Mouse (Mus musculus): ENCODE measurements around the gene Brpf3. TPM values are rescaled to one million over a fixed set of nuclear protein-coding genes. Genes with fewer than 3 reads are reported as not detected.

Gene Brpf3
- polyA plus RNA-seq, 1 experiment from 2014 or later, result 12.9 TPM

DNA sequence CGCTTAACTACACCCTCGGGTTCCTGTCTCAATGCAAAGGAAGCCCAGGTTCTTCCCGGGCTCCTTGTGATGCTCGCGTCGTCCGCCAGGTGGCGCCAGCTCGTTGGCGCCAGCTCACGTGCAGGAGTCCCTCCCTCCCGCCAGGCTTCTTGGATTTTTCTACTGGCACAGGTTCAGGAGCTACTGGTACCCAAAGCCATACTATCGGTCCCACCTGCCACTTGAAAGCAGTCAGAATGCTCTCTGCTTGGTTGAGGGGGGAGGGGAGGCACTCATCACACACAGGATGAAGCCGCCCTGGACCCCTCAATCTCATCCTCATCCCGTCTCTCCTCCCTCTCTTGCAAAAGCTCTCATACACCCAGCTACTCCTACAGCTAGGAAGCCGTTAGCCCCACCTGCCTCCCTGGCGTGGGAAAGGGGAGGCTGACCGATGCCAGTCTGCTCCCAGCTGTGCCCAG is 79.1 kb downstream of the Brpf3 start:
- H3K36me3 ChIP-seq (ENCODE audit: control insufficient read depth, insufficient read depth, low read length), result no peaks in the 10 kb centered on the region
- peak; percentile 14; the same call in 1 of the 2 replicates for ATAC-seq (replicated peaks; ENCODE audit: low FRiP score, low TSS enrichment, low read depth)
- DNase-seq (ENCODE audit: low spot score), result peak; percentile 95
- H3K4me1 ChIP-seq (replicated peaks; ENCODE audit: control insufficient read depth, insufficient read depth, low read length), result peaks cover 14% of the 10 kb centered on the region
- H3K4me2 ChIP-seq (ENCODE audit: low read length), result 0 out of 2 replicates have a peak overlapping the region, but pooled peaks have one; percentile 16
- 8% methylated on average over 18 of the region's 18 CpGs for WGBS
- no peak overlapping the region for H3K4me3 ChIP-seq (ENCODE audit: low read depth, low read length)
- H3K9me3 ChIP-seq (ENCODE audit: control insufficient read depth, low read length), result no peaks in the 10 kb centered on the region
- no peaks in the 10 kb centered on the region for H3K27me3 ChIP-seq (replicated peaks; ENCODE audit: control insufficient read depth, insufficient read depth, low read length)
- no peak overlapping the region for H3K27ac ChIP-seq (ENCODE audit: low read depth)
- H3K9ac ChIP-seq (ENCODE audit: low read length), result no peak overlapping the region

DNA sequence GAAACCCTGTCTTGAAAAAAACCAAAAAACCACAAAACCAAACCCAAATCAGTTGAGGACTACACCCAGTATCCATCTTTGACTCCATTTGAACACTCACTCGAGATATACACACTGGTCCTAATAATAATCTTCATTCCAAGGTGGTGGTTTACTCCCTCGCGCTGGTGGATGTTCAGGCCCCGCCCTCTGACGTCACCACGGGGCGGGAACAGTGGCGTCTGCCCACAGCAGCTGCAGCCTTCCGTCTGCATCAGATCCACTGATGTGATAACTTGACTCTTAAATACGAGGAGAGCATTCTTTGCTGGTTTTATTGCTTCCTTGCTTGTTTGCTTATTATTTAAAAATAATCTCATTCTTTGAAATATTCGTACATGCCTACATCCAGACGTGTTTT is 81.4 kb downstream of the Brpf3 start:
- Histone ChIP-seq H3K4me3 (ENCODE audit: low read depth, low read length) (no peak overlapping the region), H3K36me3 (ENCODE audit: control insufficient read depth, insufficient read depth, low read length) (no peaks in the 10 kb centered on the region), H3K27ac (ENCODE audit: low read depth) (no peak overlapping the region), H3K4me1 (replicated peaks; ENCODE audit: control insufficient read depth, insufficient read depth, low read length) (peaks cover 9% of the 10 kb centered on the region), H3K9me3 (ENCODE audit: control insufficient read depth, low read length) (no peaks in the 10 kb centered on the region), H3K27me3 (replicated peaks; ENCODE audit: control insufficient read depth, insufficient read depth, low read length) (no peaks in the 10 kb centered on the region), H3K9ac (ENCODE audit: low read length) (no peak overlapping the region), H3K4me2 (ENCODE audit: low read length) (peak overlapping the region; percentile 22; the same call in 1 of the 2 replicates)
- no peak; the same call in 1 of the 2 replicates for ATAC-seq (replicated peaks; ENCODE audit: low FRiP score, low TSS enrichment, low read depth)
- DNase-seq (ENCODE audit: low spot score), result peak; percentile 77
- WGBS, result 3% methylated on average over 12 of the region's 12 CpGs

DNA sequence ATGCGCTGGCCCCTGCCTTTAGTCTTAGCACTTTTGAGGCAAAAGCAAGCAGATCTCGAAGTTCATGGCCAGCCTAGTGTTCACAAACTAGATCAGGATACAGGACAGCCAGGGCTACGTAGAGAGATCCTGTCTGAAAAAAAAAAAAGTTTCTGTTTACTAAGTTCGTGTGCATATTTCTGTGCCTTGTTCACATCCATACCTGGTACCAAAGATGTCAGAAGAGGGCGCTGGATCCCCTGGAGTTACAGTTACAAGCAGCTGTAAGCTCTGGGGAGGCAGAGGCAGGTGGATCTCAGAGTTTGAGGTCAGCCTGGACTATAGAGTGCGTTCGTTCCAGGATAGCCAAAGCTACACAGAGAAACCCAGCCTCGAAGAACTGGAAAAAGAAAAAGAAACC is 81.9 kb downstream of the Brpf3 start:
- Histone ChIP-seq H3K9ac (ENCODE audit: low read length) (no peak overlapping the region), H3K4me2 (ENCODE audit: low read length) (peak overlapping the region; percentile 22; the same call in 1 of the 2 replicates), H3K4me3 (ENCODE audit: low read depth, low read length) (no peak overlapping the region), H3K27me3 (replicated peaks; ENCODE audit: control insufficient read depth, insufficient read depth, low read length) (no peaks in the 10 kb centered on the region), H3K4me1 (replicated peaks; ENCODE audit: control insufficient read depth, insufficient read depth, low read length) (peaks cover 9% of the 10 kb centered on the region), H3K9me3 (ENCODE audit: control insufficient read depth, low read length) (no peaks in the 10 kb centered on the region), H3K27ac (ENCODE audit: low read depth) (no peak overlapping the region), H3K36me3 (ENCODE audit: control insufficient read depth, insufficient read depth, low read length) (no peaks in the 10 kb centered on the region)
- ATAC-seq (replicated peaks; ENCODE audit: low FRiP score, low TSS enrichment, low read depth), result no peak
- WGBS, result 49% methylated on average over 8 of the region's 8 CpGs
- no peak for DNase-seq (ENCODE audit: low spot score)

DNA sequence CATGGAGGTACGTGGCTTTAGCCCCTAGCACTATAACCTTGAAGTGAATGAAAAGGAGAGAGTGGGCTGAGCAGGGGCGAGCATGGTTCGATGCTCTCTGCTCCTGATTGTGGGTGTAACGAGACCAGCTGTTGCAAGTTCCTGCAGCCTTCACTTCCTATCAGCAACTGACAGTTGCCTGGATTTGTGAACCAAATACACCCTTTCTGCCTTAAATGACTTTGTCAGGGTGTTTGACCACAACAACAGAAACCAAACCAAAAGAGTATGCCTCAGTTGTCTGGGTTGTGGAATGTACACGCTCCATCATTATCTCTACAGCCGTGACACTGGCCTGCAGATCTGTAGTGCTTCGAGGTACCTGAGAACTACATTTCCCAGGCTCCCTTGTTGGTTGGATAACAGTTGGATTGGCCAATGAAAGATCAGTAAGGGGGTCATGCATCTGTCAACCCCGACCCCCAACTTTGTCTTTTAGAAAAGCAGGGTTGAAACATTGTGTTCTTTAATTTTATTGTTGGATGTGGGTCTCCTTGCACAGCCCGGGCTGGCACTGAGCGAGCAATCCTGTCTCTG is 83.1 kb downstream of the Brpf3 start:
- no peak overlapping the region for H3K9ac ChIP-seq (ENCODE audit: low read length)
- no peak for ATAC-seq (replicated peaks; ENCODE audit: low FRiP score, low TSS enrichment, low read depth)
- peaks cover 9% of the 10 kb centered on the region for H3K4me1 ChIP-seq (replicated peaks; ENCODE audit: control insufficient read depth, insufficient read depth, low read length)
- no peaks in the 10 kb centered on the region for H3K36me3 ChIP-seq (ENCODE audit: control insufficient read depth, insufficient read depth, low read length)
- H3K27me3 ChIP-seq (replicated peaks; ENCODE audit: control insufficient read depth, insufficient read depth, low read length), result no peaks in the 10 kb centered on the region
- DNase-seq (ENCODE audit: low spot score), result no peak
- H3K4me2 ChIP-seq (ENCODE audit: low read length), result no peak overlapping the region
- no peak overlapping the region for H3K27ac ChIP-seq (ENCODE audit: low read depth)
- 77% methylated on average over 10 of the region's 10 CpGs for WGBS
- H3K4me3 ChIP-seq (ENCODE audit: low read depth, low read length), result no peak overlapping the region
- H3K9me3 ChIP-seq (ENCODE audit: control insufficient read depth, low read length), result no peaks in the 10 kb centered on the region

DNA sequence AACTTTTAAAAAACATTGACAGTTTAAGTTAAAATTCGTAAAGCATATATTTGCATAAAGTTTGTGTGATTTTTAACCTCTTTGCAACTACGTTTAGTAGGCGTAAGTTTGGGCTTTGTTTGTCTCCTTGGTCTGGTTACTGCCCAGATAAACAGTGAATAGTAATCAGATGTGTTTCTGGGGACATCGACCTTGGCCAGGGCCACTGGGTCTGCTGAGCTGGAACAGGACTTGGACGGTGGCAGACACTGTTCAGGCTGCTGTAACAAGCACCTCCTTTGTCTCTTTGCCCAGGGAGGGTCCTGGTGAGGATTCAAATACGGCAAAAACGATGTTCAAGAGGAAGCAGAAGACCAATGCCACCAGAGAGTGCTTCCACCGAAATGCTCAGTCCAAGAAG is 84.3 kb downstream of the Brpf3 start:
- WGBS, result 83% methylated on average over 8 of the region's 8 CpGs
- Histone ChIP-seq H3K4me1 (replicated peaks; ENCODE audit: control insufficient read depth, insufficient read depth, low read length) (peaks cover 9% of the 10 kb centered on the region), H3K4me3 (ENCODE audit: low read depth, low read length) (no peak overlapping the region), H3K36me3 (ENCODE audit: control insufficient read depth, insufficient read depth, low read length) (no peaks in the 10 kb centered on the region), H3K9ac (ENCODE audit: low read length) (no peak overlapping the region), H3K27ac (ENCODE audit: low read depth) (no peak overlapping the region), H3K9me3 (ENCODE audit: control insufficient read depth, low read length) (0 out of 2 replicates have a peak, but pooled peaks cover 5% of the 10 kb centered on the region), H3K27me3 (replicated peaks; ENCODE audit: control insufficient read depth, insufficient read depth, low read length) (no peaks in the 10 kb centered on the region), H3K4me2 (ENCODE audit: low read length) (no peak overlapping the region)
- no peak for DNase-seq (ENCODE audit: low spot score)
- no peak for ATAC-seq (replicated peaks; ENCODE audit: low FRiP score, low TSS enrichment, low read depth)

DNA sequence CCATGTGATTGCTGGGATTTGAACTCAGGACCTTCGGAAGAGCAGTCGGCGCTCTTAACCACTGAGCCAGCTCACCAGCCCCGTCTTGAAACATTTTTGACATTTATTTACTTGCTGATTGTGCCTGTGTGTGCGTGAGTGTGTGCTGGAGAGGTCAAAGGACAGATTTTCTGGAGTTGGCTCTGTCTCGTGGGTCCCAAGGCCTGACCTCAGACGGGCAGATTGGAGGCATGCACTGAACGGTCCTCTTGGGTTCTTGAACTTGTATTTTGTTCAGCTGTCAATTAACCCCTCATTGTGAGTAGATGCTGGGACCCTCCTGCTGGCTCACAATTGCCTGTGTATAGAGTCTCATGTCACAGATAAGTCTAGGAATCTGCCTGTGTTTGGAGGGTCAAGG is 85.4 kb downstream of the Brpf3 start:
- DNase-seq (ENCODE audit: low spot score), result no peak
- no peak overlapping the region for H3K4me3 ChIP-seq (ENCODE audit: low read depth, low read length)
- H3K9me3 ChIP-seq (ENCODE audit: control insufficient read depth, low read length), result 0 out of 2 replicates have a peak, but pooled peaks cover 5% of the 10 kb centered on the region
- no peaks in the 10 kb centered on the region for H3K27me3 ChIP-seq (replicated peaks; ENCODE audit: control insufficient read depth, insufficient read depth, low read length)
- peaks cover 9% of the 10 kb centered on the region for H3K4me1 ChIP-seq (replicated peaks; ENCODE audit: control insufficient read depth, insufficient read depth, low read length)
- no peak overlapping the region for H3K9ac ChIP-seq (ENCODE audit: low read length)
- H3K27ac ChIP-seq (ENCODE audit: low read depth), result no peak overlapping the region
- WGBS, result 81% methylated on average over 8 of the region's 8 CpGs
- H3K4me2 ChIP-seq (ENCODE audit: low read length), result no peak overlapping the region
- H3K36me3 ChIP-seq (ENCODE audit: control insufficient read depth, insufficient read depth, low read length), result no peaks in the 10 kb centered on the region
- ATAC-seq (replicated peaks; ENCODE audit: low FRiP score, low TSS enrichment, low read depth), result no peak

Other genes with a start within 250 kb of the Brpf3 start
- gene Clps, start 240.3 kb upstream of the Brpf3 start, polyA plus RNA-seq (2014; fragmentation: Nextera tagmentation; extraction: Ambion mirVana), result 18.6 and 323 TPM in 2 replicates
- gene Lhfpl5, start 225.4 kb upstream of the Brpf3 start, polyA plus RNA-seq (2014; fragmentation: Nextera tagmentation; extraction: Ambion mirVana), result 1.5 and 2.0 TPM in 2 replicates
- gene Srpk1, start 178.4 kb upstream of the Brpf3 start, polyA plus RNA-seq (2014; fragmentation: Nextera tagmentation; extraction: Ambion mirVana), result 124 and 126 TPM in 2 replicates
- gene Slc26a8, start 110.9 kb upstream of the Brpf3 start, polyA plus RNA-seq (2014; fragmentation: Nextera tagmentation; extraction: Ambion mirVana), result 0.35 and 0.55 TPM in 2 replicates
- 60.7 and 62.6 TPM in 2 replicates for gene Mapk14, start 109.8 kb upstream of the Brpf3 start, polyA plus RNA-seq (2014; fragmentation: Nextera tagmentation; extraction: Ambion mirVana)
- gene AC170998.1, start 75.0 kb upstream of the Brpf3 start, polyA plus RNA-seq (2014; fragmentation: Nextera tagmentation; extraction: Ambion mirVana), result 4.0 and 4.7 TPM in 2 replicates
- gene Mapk13, start 31.8 kb upstream of the Brpf3 start, polyA plus RNA-seq (2014; fragmentation: Nextera tagmentation; extraction: Ambion mirVana), result 135 and 136 TPM in 2 replicates
- gene Pnpla1, start 57.3 kb downstream of the Brpf3 start, polyA plus RNA-seq (2014; fragmentation: Nextera tagmentation; extraction: Ambion mirVana), result 0.76 and 1.1 TPM in 2 replicates
- 3.6 and 4.5 TPM in 2 replicates for gene 4930539E08Rik, start 114.2 kb downstream of the Brpf3 start, polyA plus RNA-seq (2014; fragmentation: Nextera tagmentation; extraction: Ambion mirVana)
- not detected in 2 replicates for gene Pxt1, start 142.8 kb downstream of the Brpf3 start, polyA plus RNA-seq (2014; fragmentation: Nextera tagmentation; extraction: Ambion mirVana)
- 72.6 and 82.4 TPM in 2 replicates for gene Kctd20, start 150.9 kb downstream of the Brpf3 start, polyA plus RNA-seq (2014; fragmentation: Nextera tagmentation; extraction: Ambion mirVana)
- 91.6 and 108 TPM in 2 replicates for gene Stk38, start 206.9 kb downstream of the Brpf3 start, polyA plus RNA-seq (2014; fragmentation: Nextera tagmentation; extraction: Ambion mirVana)
- 585 and 647 TPM in 2 replicates for gene Srsf3, start 231.5 kb downstream of the Brpf3 start, polyA plus RNA-seq (2014; fragmentation: Nextera tagmentation; extraction: Ambion mirVana)